Mouse (Mus musculus): ENCODE data around the gene Fgf11.

The Fgf11 gene

DNA sequence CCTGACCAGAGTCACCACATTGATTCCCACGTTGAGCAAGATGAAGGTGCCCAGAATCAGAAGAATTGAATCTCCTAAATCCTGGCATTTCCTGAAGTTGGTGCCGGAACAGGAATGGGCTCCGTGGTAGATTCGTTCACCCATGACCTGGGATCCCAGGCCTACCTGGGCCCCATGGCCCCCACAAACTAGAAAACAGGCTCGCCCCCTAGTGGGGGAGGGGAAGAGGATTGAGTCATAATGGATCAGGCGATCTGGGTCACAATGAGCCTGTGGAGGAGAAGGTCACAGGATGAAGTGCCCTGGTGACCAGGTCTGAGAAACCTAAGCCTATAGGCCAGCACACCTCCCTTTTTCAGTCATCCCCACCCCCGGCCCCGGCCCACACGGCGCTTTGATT, 13.5 kb upstream of the Fgf11 start, which contains the start of gene Gm39566:
Gene Gm39566, minus strand, starts transcription at position 144 of the 400 bp plus-strand sequence.
- DNase-seq: no peak

- DNase-seq: no peak
These were observed 8.6 kb upstream of the Fgf11 start for GRCm38 (mm10) chr11:69810280-69810679.

GRCm38 (mm10) chr11:69807641-69808040, 6.0 kb upstream of the Fgf11 start:
- DNase-seq: no peak

GRCm38 (mm10) chr11:69806378-69806777, 4.7 kb upstream of the Fgf11 start:
- no peak for DNase-seq

DNA sequence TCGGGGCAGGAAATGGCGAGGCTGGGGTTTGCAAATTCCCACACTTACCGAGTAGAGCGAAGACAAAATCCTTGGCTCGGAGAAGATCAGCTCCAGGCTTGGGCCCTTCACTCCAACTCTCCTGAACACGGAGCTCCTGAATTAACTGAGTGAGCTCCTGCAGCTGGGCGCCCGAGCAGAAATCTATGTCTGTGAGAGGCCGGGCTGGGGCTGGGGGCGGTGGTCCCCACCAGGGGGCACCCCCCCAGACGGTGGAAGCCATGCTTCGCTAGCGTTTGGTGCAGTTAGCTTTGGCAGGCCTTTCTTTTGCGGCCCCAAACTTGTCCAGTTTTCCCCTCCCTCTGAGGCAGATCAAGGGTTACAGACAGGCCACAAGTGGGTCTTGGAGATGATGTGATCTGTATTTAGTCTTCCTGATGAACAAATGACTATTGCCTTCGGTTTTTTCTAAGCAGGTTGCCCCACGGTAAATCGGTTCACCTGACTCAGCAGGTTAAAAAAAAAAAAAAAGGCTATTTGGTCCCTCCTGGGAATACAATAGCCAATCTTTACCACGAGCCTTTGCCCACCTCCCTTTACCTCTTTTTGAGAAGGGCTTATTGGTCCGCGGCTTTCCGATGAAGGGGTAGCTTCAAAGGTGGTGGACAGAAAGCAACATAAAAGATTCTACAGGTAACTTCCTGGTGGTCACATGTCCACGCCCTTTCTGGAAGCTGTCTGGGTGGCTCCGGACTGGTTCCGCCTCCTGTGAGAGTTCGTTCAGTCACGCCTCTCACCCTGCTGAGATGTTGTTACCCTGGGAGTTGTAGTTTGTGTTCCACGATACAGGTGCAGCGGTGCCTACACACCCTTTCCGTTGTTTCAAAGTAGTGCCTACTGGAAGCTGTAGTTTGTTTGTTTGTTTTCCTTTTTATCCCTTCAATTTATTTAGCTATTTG, 3.6 kb upstream of the Fgf11 start, which contains the start of gene Tmem102:
Gene Tmem102, minus strand, starts transcription at position 653 of the 938 bp plus-strand sequence.
- peak; percentile 91 for DNase-seq

DNA sequence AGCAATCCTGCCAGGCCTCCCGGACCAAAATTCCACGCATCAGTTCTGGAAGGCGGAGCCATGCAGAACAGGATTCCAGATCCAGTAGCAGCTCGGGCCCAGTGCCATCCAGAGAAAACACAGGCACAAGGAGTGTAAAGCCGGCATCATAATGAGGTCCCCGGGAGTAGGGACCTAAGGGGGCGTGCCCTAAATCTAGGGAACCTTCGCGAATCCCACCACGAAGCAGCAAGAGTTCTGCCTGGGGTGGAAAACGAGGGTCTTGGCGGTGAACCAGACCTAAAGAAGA, 2.9 kb upstream of the Fgf11 start:
- DNase-seq: peak; percentile 96

DNA sequence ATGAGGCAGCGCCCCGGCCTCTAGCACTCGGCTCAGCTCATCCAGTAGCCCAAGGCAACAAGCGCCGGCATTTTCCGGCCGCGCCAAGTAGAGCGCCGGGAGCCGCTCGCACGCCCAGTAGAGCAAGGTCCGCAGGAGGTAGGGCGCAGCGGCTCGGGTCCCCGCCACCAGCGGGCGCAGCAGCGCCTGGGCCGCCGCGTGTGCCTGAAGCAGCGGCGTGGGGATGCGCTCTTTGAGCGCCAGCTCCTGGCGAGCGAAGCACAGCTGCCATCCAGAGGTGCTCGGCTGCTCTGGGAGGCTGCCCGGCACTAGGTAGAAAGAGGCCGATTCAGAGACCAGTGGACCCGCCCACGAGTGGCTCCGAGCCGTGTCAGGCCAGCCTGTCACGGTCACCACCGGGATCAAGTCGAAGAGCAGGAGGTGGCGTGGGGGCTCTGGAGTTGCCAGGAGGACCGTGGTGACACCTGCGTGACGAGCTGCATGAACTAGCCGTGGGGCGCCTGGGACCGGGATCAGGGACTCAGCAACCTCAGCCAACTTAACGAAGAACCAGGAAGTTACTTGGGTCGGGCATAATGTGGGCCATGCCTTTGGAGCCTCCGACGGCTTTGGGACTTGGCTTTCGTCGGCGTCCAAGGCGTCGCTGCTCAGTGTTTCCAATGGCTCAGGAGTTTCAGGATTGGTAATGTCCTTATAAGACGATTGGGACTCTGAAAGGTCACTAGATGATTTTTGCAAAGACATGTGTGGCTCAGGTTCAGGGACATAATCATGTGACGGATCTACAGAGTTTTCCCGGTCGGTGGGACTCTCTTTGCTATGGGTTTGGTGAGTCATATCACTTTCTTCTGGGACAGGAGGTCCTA, 2.4 kb upstream of the Fgf11 start:
- peak; percentile 98 for DNase-seq

- DNase-seq: no peak
These were observed 1.7 kb upstream of the Fgf11 start for GRCm38 (mm10) chr11:69803328-69803727.

DNA sequence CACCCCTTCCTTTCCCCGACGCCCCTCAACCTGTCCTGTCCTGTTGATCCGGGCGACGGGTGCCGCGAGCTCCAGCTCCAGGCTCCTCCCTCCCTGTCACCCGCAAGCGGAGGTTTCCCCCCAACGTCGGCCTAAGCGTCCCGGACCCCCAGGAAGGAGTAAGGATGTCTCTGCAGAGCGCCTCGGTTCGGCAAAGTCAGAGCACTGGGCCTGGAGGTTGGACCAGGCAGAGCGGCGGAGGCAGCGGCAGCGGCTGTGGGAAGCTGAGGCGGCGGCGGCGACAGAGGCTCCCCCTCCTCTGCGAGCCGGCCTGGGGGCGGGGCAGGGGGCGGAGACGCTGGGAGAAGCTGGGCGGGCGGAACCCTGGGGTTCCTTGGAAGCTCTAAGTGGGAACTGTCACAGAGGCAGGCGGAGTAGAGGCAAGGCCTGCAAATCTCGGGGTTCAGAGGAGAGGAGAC, 1.0 kb upstream of the Fgf11 start:
- DNase-seq: peak; percentile 99

GRCm38 (mm10) chr11:69800392-69801197, 1.1 kb downstream of the Fgf11 start:
- DNase-seq: peak; percentile 97

DNA sequence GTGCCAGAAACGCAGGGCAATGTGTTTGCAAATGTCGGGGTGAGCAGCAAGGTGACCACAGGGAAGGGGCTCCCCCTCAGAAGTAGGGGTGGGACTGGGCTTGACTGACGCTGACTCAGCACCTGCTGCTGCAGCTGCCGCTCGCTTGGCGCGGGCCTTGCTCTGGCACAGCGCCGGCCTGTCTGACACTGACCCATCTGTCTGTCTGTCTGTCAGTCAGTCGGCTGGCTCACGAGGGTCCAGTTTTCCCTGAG, 1.6 kb downstream of the Fgf11 start:
- DNase-seq: no peak

GRCm38 (mm10) chr11:69799394-69800137, 2.1 kb downstream of the Fgf11 start:
- DNase-seq: peak; percentile 94

GRCm38 (mm10) chr11:69797924-69798323, 3.7 kb downstream of the Fgf11 start:
- peak; percentile 90 for DNase-seq

- no peak for DNase-seq
These were observed 5.6 kb downstream of the Fgf11 start for GRCm38 (mm10) chr11:69795983-69796435.

DNA sequence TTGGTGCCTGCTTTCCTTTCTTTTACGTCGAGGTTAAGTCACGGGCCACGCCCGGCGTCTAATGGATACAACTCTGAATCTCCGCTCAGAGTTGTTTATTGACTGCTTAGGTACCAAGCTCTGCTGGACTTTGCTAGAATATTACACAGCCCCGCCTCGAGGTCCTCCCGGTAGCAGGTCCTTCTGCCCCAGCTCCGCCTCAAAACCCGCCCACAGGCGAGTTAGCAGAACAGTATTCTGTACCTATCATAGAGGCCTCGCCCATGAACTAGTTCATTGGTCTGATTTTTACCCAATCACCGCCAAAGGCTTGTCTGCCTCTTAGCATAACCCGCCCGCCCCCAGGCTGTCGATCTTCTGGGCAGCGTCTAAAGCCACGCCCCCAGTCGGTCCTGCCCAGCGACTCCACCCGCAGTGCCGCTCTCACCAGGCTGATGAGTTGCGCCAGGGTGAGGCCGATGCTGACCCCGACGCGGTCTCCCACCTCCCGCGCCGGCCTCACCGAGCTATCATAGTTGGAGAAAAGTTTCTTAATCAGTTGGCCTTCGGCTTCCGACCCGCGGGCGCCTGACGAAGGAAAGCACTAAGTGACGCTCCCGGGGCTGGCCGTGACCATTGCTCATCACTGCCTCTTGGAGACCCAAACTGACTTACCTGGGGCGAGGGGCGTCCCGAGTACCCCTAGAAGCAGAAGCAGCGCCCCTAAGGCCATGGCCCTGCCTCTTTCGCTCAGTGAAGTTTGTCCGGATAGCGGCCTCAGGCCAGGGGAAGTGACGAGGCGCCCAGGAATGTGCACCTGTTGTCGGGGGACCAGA, 6.3 kb downstream of the Fgf11 start, which contains the start of gene Chrnb1:
Gene Chrnb1, minus strand, starts transcription at position 776 of the 815 bp plus-strand sequence.
- DNase-seq: peak; percentile 100

GRCm38 (mm10) chr11:69793429-69793828, 8.2 kb downstream of the Fgf11 start:
- DNase-seq: no peak

DNA sequence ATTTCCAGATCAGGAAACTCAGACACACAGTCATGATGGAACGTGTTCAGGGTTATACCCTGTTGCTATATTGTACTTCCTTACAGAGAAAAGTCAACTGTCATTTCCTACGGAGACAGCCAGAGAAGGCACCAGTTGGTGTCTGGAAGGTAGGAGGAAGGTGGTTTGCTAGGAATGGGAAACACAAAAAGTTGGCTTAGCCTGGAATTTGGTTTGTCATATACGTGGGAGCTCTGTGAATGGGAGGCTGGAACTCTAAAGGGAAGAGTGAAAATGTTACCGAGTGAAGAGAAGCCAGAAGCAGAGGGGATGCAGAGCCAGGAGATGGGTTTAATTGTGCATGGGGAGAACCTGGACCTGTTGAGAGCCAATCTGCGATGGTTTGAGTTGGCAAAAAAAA, 10.2 kb downstream of the Fgf11 start:
- DNase-seq: no peak

DNA sequence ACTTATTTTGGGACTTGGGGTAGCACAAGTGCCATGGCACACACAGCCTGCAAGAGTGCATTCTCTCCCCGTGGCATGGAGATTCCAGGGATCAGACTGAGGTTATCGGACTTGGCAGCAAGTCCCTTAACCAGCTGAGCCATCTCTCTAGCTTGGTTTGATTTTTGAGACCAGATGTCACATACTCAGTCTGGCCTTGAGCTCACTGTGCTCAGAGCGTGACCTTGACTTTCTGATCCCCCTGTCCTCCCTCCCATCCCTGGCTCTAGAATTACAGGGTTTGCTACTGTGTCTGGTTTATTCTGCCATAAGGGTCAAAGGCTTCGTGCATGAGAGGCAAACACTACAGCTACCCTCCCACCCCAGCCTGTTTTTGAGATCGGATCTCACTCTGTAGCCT, 12.2 kb downstream of the Fgf11 start:
- DNase-seq: no peak

DNA sequence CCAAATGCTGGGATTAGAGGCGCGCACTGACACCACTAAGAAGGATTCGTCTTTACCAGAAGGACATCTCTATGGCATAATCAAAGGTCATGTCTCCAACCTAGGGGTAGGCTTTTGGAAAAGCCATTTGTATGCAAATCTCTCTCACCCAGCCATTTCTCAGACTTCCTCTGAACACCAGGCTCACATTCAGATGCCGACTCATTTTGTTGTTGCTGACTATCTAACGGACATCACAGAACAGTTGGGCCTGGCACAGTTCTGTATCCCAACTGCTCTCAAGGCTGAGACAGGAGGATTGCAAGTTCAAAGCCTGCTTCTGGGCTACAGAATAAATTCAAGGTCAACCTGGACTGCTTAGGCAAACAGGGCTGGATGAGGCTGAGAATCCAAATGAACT, 14.4 kb downstream of the Fgf11 start:
- DNase-seq: no peak

- DNase-seq: peak; percentile 98
These were observed 16.8 kb downstream of the Fgf11 start for GRCm38 (mm10) chr11:69784793-69785272.

- DNase-seq: no peak
These were observed 19.8 kb downstream of the Fgf11 start for GRCm38 (mm10) chr11:69781828-69782227.

Measured in heart, adult 11 months (tissue).